Mouse (Mus musculus) urinary bladder, postnatal 36 days (tissue): ENCODE measurements around the gene Akr7a5.
A peak's percentile ranks its signal among the peaks of the same experiment; 100 is the strongest.

Experiments
- DNase-seq, 2 experiments: peaks; one replicate each; pipeline ENCODE4 v3.0.0; 2022; ENCODE audit warnings: low spot score in 2 of 2, mixed read lengths in 1 of 2

Akr7a5 gene

DNA sequence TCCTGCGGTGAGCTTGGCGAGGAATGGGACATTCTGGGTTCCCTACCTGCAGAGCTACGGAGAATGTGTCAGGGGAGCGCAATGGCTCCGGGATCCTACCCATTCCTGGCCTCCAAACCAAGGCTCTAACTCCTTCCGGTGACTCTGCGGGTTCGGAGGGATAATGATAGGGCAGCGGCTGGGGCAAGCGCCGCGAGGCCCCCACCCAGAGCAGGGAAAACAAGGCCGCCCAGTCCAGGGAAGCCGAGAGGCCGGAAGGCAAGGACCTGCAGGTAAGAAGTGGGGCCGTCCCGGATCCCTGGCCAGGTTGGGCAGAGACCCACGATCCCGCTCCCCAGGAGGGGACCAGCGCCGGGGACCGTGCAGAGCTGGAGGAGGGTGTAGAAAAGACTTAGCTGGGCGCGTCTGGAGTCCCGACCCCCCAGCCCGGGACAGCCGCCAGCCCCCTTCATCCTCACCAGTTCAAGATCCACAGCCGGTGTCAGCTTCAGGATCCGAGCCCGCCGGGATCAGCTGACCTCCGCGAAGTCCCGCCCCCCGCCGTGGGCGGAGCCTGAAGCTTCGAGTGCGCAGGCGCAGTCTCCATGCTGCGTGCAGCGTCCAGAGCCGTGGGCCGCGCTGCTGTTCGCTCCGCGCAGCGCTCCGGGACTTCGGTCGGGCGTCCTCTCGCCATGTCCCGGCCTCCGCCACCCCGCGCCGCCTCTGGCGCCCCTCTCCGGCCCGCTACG lies at the start of gene Akr7a5, which contains the start of gene Pqlc2:
Gene Akr7a5 (plus strand): TSS at position 574 of the 728 bp plus-strand sequence.
Gene Pqlc2 (minus strand): TSS at position 538 of the 728 bp plus-strand sequence.
- peak; percentile 98 for DNase-seq

DNA sequence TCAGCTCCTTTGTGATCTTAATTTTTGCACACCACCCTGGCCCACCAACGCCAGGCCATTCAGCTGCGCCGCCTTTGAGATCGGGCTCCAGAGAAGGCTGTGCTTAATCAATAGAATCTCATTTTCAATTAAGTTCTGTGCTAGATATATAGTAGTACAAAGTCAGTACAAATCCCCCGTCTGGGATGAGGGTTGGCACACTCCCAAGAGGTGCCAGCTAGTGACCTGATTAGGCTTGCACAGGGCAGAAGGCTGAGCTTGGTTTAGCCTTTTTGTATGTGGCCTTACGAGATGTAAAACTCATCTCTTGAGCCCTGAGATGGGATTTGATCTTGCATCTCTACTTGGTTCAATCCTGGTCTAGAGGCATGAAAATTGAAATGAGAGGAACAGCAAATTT lies 47.6 kb upstream of the Akr7a5 start:
- no peak for DNase-seq

DNA sequence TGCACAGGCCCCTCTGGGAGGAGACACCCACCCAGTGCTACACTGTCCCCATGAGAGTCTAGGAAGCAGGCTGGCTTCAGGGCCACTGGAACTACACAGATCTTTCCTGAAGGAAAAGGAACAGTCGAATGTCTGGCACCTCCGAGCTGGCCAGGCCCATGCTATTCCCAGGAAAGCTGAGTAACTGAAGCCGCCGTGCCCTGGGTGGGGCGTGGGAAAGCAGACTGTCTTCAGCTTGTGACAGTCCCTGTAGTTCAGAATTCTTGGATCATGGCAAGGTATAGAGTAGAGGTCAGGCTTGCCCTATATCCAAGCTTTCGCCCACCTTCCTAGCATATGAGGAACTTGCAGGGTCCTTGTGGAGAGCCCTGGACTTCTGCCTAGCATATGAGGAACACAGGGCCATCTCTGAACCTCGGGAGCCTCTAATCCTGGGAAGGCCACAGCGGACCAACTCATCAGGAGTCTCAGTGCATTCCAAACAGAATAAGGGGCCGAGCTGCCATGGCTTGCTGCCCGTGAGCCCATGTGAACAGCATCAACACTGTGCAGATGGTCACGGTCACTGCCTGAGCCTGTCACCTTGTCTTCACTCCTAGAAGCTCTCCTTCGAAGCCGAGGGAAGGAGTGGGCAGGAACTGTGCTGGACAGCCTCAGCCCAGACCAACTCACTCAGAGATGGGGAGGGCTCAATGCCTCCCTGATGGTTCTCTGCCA lies 44.6 kb upstream of the Akr7a5 start:
- DNase-seq: no peak

DNA sequence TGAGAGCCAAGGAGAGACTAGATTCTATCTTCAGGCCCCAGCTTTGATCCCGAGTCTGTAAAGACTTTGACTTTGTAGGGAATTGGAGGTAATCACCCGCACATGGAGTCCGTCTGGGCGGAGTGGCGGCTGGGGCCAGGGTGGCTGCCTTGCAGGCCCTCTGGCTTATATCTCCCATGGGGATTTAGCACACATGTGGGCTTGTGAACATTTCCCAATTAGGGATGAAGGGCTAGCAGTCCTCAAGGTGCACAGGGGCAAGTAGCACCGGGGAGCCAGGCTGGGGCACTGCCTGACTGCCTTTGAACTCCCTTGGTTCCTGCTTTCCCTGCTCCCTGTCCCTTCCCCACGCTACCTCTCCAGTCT lies 44.1 kb upstream of the Akr7a5 start:
- no peak for DNase-seq

DNA sequence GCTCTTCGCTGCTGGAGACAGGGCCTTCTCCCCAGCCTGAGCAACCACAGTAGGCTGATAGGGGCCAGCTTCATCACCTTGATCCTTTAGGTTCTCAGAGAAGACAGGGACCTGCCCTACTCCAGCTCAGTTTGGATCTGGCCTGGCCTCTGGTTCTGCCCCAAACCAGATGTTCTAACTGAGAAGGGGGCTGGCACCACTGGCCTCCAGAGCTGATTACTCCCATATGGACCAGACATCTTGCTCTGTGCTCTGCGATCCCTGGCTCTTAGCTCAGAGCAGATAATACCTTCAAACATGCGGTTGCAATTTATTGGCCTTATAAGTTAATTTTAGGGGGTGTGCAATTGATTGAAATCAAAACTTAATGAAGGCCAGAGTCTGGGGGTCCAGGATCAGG lies 43.2 kb upstream of the Akr7a5 start:
- no peak for DNase-seq

DNA sequence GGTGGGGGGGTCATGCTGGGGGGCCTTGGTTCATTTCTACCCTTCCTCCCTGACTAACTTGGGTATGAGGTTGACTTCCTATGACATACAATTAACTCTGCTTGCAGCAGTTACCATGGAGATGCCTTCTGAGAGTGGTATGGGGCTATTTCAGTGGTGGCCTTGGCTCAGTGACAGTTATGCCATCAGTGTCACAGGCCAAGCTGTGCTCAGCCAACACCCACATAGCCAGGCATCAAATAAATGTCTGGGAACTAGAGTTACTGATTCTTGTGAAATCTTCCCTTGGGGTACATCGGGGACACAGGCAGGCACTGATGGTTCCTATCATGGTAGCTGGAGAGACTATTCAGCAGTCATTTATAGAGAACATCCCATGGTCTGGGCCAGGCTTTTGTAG lies 42.3 kb upstream of the Akr7a5 start:
- no peak for DNase-seq

DNA sequence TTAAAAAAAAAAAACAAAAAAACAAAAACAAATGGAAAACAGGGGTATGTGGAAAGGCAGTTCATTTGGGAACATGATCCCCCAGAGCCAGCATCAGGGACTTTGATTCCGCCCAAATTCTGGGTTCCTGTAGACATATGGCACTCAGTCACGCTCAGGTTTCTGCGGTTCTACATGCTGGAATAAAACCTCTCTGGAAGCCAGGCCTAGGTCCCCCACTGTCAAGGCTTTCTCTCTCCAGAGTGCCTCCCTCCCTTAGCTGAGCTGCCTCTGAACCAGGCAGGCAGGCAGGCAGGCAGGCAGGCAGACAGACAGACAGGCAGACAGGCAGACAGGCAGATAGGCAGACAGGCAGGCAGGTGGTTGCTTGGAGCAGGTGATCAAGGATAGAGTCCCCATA lies 40.4 kb upstream of the Akr7a5 start:
- no peak for DNase-seq

DNA sequence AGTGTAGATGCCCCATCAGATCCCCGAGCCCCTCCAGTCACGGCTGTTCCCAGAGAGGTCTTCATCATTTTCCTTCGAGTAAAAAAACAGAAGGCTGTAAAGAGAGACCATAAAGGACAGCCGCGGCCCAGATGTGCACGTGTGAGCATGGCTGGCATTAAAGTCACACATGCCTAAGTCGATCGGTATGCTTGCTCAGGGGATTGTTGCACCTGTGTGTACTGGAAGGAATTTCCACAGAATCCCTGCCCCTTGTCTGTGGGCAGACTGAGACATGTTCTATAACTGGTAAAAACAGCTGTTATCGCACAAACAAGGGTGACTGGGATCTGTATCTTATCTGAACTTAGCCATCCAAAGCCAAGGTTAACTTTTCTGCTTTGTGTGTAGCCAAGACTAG lies 39.0 kb upstream of the Akr7a5 start:
- no peak for DNase-seq

DNA sequence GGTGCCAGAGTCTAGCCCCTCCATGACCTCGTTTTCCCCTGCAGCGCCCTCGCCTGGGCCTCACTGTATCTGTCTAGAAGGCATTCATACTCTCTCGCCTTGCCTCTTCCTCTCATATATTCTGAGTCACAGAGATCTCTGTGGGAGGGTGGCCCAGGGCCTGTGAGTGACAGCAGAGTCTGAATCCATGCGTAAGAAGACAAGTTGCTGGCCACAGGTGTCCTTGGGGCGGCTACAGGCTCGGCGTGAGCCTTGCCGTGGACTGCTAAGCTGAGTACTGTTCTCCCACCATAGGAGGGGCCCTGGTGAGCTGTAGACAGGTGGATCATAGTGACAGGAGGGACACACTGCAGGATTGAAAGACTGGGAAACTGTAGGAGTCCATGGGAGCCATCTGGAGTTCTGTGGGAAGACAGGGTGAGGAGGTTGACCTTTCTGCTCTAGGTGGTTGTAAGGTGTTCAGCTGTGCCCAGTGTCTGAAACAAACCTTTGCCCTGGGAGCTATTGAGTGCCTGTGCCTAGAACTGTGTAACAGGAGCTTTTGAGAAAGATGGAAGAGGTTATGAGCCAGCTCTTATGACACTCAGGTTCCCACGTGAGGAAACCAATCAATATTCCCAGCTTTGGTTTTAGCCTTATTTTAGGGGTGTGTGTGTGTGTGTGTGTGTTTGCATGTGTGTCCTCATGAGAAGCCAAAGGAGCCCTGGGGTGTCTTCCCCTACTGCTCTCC lies 37.4 kb upstream of the Akr7a5 start:
- DNase-seq: no peak

DNA sequence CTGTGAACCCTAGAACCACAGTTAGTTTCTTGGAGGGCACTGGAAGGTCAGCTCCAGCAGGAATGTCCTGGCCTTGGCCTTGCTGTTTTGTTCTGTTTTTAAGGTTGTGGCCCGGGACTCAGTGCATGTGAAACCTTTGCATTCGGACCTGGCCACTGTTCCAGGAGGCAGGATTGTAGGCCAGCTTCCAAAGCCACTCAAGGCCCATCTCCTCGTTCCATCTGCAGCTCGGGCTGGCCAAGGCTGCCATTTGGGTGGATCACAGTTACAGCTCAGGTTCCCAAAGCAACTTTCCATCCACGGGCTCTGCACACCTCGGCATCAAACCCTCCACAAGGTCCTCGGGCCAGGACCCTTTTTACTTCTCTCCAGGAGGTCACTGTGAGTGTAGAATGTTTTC lies 36.0 kb upstream of the Akr7a5 start:
- no peak for DNase-seq

DNA sequence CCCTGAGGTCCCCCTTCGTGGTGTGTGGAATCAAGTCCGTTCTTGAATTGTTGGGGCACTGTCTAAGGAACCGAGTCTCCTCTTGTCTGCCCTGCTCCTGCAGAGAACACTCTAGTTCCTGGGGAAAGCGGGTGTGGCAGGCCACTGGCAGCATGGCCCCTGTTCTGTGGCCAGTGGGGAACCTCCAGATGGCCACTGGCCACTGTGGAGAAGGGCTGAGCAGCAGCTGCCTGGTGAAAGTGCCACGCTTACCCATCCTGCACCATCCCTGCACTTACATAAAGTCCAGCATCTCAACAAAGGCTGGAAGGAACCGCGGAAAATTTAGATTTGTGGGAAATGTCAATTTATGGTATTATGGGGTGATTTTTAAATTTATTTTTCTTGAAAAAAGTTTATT lies 34.1 kb upstream of the Akr7a5 start:
- no peak for DNase-seq

DNA sequence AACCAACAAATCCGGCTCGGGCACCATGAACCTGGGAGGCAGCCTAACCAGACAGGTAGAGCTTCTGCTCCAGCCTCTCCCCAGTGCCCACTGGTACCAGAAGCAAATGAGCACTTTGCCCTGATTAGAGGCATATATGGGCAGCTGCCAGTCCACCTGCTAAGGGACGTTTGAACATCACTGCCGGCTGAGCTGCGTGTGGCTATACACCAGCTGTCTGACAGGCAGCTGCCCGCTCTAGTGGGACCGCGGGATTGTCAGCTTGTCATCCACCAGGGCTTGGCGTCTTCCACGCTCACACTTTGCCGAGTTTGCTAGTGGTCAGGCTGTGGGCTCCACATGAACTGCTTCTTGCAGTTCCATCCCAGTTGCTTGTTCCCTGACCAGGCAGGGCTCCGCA lies 30.0 kb upstream of the Akr7a5 start:
- no peak for DNase-seq

DNA sequence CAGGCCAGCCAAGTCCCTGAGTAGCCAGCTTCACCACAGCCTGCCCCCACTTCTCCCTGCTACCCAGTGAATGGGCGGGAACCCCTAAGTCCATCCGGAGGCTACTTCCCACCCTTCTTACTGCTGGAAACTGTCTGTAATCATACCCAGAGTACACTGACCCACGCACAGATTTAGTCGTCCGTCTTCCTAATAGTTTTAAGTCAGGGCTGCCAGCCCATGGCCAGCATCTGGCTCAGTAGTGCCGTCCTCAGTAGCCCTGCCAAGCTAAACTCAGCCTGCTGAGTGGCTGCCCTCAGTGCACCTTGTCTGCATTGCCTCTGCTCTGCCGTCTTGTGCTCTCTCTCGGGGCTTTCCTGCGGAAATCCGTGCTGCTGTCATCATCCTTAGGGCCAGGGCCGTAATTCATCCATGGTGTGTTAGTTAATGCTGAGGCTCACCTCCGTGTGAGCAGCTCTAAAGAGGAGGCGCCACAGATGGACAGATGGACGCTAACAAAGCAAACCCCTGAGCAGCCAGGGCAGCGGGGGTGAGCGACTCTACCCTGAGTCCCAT lies 28.7 kb upstream of the Akr7a5 start:
- no peak for DNase-seq

DNA sequence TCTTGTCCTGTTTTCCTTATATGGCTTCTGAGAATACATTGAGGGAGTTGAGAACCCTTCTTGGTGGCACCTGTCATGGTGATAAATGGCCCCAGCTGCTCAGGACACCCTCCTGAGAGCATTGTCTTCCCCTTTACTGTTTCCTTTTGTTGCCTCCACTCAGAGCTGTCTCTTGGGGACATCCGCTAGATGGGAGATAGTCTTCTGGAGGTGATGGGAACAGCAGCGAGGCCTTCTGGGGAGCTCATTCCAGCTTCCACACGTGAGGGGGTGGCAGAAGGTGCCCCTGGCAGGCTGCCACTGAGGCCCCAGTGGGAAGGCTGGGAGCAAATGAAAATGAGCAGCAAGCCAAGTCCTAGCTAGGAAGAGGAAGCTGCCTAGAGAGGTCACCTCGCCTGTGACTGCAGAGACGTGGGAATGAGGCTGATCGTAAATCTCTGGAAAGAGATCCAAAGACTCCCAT lies 27.6 kb upstream of the Akr7a5 start:
- no peak for DNase-seq

DNA sequence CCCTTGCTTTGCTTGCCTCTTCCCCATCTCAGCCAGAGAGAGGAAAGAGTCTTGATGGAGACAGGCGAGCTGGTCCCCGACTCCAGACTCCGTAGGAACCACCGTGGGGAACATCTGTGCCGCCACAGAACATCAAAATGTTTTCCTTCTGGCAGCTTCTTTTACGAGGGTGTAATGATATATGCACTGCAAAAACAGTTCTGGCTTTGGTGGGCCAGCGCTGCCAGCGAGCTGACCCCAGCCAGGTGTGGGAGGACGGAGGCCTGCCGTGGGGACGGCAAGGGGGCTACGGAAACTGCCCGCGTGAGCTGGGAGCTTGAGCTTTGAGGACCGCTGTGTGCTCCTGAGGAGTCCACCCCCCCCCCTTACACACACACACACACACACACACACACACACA lies 25.7 kb upstream of the Akr7a5 start:
- no peak for DNase-seq

DNA sequence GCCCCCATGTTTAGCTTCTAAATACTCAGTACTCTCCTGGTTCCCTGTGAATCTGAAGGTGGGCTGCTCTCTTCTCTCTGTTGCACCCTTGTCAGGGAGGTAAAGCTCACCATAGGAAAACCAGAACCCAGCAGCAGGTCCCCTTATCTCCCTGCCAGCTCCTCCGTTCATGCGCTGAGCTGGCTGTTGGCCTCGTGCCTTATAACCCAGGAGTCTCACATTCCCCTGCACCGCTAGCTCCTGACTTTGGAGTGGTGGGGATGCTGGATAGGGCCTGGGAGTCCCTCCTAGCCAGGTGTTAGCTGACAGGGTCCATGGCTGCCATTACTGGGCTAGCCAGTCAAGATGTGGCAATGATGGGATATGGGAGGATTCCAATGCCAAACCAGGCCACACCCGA lies 24.3 kb upstream of the Akr7a5 start:
- DNase-seq: no peak

DNA sequence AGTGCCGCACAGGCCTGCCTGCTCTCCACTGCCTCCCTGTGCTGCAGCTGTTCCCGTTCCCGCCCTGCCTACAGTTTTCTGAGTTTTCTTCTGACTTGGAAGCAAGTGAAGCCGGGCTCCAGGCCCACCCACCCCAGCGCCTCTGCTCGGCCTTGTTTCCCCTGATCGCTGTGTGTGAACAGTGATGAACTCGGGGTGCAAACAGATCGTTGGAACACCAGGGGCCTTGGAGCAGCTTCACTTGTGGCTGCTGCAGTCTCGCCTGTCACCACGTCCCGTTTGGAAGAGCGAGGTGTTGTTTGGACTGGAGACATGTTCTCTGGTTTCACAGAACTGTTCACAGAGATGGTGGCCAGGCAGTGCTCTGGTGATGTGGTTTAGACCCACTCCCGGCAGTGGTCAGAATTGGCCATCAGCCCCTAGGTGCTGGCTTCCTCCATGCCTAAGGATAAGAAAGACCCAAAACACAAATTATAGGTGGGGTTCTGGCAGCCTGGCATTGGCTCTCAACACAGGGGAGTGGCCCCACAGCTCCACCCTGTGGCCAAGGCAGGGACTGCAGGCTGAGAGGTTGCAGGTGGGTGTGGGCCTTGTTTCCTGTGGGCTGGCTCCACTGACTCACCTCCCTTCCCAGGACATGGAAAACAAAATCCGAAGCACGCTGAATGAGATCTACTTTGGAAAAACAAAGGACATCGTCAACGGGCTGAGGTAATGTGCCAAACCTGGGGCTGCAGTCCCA lies 23.3 kb upstream of the Akr7a5 start:
- peak; percentile 86 to 87 for DNase-seq

DNA sequence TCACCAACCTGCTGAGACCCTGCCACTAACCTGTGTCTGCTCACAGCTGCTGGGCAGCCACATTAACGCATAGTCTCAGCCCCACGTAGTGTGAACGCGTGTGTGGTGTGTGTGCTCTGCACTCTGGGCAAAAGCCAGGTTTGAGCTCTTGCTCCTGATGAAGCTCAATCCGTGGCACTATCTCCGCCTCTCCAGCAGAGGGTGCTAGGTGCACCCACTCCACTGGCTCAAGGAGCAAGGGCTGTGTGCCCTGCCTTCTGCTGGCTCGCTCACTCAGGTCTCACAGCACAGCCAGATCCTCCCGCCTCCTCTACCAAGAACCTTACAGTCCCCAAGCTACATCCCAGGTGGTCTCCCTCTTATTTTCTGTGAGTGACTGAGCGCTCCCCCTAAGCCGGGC lies 21.5 kb upstream of the Akr7a5 start:
- peak in 1 of 2 experiments; percentile 52 for DNase-seq

DNA sequence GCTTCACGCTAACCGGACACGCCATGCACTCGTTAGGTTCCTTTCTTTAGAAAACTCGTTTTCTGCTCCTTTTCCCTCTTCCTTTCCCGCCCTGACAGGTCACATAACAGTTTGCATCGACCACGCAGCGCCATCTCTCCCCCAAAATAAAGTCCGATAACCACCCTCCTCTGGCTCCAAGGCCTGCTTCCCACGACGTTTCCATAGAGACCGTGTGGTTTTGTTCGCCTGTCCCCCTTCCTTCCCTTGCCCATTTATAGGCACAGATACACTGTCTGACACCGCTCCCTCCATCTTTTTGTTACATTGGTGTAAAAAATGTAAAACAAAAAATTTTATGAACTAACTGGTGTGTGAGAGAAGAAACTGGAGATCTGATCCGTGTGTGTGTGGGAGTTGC lies 19.4 kb upstream of the Akr7a5 start:
- no peak for DNase-seq

DNA sequence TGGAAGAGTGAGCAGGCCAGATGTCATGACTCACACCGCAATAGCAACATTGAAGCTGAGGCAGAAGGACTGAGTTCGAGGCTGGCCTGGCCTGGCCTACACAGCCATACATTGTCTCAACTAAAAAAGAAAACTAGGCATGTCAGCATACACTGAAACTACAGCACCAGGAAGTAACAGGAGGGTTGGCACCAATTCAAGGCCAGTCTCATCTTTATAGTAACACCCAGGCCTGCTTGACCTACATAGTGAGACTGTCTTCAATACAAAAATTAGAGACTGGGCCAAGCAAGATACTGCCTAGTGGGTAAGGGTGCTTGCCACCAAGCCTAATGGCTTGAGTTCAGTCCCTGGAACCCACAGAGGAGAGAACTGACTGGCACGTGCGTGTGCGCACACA lies 18.5 kb upstream of the Akr7a5 start:
- no peak for DNase-seq

DNA sequence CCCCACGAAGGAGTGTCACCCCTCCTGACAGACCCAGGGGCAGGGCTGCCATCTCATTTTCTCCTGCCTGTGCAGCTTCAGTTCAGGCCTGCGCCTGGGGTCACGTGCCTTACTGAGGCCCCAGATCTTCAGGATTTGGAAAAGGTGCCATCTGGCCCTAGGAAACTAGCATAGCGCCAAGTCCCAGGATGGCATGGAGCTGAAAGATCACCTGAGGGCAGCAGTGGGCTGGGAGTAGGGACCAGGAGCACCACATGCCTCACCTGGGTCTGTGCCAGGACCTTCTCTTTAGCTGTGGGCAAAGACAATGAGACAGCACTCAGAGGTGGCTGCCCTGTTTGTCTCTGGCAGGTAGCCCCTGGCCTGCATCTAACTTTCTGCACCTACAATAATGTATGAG lies 13.0 kb upstream of the Akr7a5 start:
- peak in 1 of 2 experiments; percentile 43 for DNase-seq
